Mouse (Mus musculus) CD4-positive naive resting alpha-beta T cell, adult 76 days (primary cell): Measurements from ENCODE around the gene Vmn1r124. TPM values are rescaled to one million over a fixed set of nuclear protein-coding genes. Genes with fewer than 3 reads are reported as not detected.

Source experiments
- total RNA-seq: library from RNA; stranded (reverse); gene quantifications from one replicate; pipeline ENCODE4 v1.2.4, GENCODE M21; 2023

The Vmn1r124 gene
- total RNA-seq: not detected

DNA sequence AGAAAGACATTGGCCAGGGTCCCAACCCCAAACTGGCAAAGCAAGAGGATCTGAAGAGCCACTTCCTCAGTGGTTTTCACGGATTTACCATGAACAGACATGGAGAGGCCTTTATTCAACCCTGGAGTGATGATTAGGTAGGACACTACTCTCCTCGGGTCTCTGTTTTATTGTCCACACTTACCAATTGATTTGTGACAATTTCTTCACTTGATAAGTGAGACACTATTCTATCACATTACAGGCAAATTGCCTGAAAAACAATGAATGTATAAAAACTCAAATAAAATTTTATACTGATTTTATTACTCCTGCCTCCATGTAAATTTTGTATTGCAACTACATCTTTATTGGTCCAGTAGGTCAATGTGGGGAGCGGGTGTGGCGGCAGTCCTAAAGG, at the start of gene Vmn1r124:
Gene Vmn1r124 (minus strand): TSS at position 101 of the 400 bp plus-strand sequence.

DNA sequence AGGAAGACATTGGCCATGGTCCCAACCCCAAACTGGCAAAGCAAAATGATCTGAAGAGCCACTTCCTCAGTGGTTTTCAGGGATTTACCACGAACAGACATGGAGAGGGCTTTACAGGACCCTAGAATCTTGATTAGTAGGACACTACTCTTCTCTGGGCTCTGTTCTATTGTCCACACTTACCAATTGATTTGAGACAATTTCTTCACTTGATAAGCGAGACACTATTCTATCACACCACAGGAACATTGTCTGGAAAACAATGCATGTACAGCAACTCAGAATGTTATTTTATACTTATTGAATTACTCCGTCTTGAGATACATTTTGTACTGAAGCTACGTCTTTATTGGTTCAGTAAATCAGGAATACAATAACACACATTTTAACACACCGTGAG, 41.0 kb upstream of the Vmn1r124 start, which contains the start of gene Vmn1r126:
Gene Vmn1r126 (minus strand): TSS at position 101 of the 400 bp plus-strand sequence.

DNA sequence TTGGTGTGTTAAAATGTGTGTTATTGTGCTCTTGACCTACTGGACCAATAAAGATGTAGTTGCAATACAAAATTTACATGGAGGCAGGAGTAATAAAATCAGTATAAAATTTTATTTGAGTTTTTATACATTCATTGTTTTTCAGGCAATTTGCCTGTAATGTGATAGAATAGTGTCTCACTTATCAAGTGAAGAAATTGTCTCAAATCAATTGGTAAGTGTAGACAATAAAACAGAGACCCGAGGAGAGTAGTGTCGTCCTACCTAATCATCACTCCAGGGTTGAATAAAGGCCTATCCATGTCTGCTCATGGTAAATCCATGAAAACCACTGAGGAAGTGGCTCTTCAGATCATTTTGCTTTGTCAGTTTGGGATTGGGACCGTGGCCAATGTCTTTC, 11.5 kb upstream of the Vmn1r124 start, which contains the start of gene Vmn1r125:
Gene Vmn1r125 (plus strand): TSS at position 301 of the 400 bp plus-strand sequence.

Other genes with a start within 250 kb of the Vmn1r124 start
- gene Vmn1r119, start 248.2 kb downstream of the Vmn1r124 start, total RNA-seq: not detected
- not detected for gene Vmn1r120, start 206.8 kb downstream of the Vmn1r124 start, total RNA-seq
- not detected for gene Vmn1r121, start 162.1 kb downstream of the Vmn1r124 start, total RNA-seq
- not detected for gene Vmn1r122, start 126.5 kb downstream of the Vmn1r124 start, total RNA-seq
- gene Vmn1r123, start 98.4 kb downstream of the Vmn1r124 start, total RNA-seq: not detected
- not detected for gene Gm5157, start 70.2 kb downstream of the Vmn1r124 start, total RNA-seq
- not detected for gene Vmn1r125, start 11.6 kb upstream of the Vmn1r124 start, total RNA-seq
- not detected for gene Vmn1r126, start 40.9 kb upstream of the Vmn1r124 start, total RNA-seq
- gene Vmn1r127, start 59.2 kb upstream of the Vmn1r124 start, total RNA-seq: not detected
- not detected for gene Vmn1r128, start 88.8 kb upstream of the Vmn1r124 start, total RNA-seq
- gene Vmn1r129, start 100.7 kb upstream of the Vmn1r124 start, total RNA-seq: not detected
- not detected for gene Gm6882, start 172.1 kb upstream of the Vmn1r124 start, total RNA-seq